Mouse (Mus musculus): Measurements from ENCODE around the gene Gm10188. TPM values are rescaled to one million over a fixed set of nuclear protein-coding genes. Genes with fewer than 3 reads are reported as not detected.
A peak's percentile ranks its signal among the peaks of the same experiment; 100 is the strongest.

Gm10188 gene
- polyA plus RNA-seq, 1 experiment from 2014 or later = 0.24 TPM

DNA sequence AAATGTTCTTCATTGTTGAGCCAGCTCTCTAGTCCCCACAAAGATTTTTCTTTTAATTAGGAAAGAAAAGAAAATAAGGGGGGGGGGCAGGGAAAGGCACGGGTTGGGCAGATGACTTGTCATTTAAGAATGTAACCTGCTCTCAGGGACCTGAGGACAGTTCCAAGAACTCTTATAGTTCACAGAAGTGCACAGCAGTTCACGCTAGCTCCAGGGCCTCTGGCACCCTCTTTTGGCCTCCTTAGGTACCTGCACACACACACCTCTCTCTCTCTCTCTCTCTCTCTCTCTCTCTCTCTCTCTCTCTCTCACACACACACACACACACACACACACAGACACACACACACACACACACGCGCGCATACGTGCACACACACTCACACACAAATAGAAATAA is 24.9 kb upstream of the Gm10188 start:
- WGBS = 83% methylated on average over 6 of the region's 6 CpGs
- no peaks in the 10 kb centered on the region for H3K27me3 ChIP-seq (ENCODE audit: insufficient read depth, poor library complexity, severe bottlenecking)
- H3K4me1 ChIP-seq (replicated peaks) = peaks cover 4% of the 10 kb centered on the region; the same call in 1 of the 2 replicates
- H3K27ac ChIP-seq = no peak overlapping the region
- H3K4me3 ChIP-seq = no peak overlapping the region
- no peak for DNase-seq (ENCODE audit: low spot score)
- H3K9me3 ChIP-seq = no peaks in the 10 kb centered on the region
- H3K36me3 ChIP-seq = no peaks in the 10 kb centered on the region

DNA sequence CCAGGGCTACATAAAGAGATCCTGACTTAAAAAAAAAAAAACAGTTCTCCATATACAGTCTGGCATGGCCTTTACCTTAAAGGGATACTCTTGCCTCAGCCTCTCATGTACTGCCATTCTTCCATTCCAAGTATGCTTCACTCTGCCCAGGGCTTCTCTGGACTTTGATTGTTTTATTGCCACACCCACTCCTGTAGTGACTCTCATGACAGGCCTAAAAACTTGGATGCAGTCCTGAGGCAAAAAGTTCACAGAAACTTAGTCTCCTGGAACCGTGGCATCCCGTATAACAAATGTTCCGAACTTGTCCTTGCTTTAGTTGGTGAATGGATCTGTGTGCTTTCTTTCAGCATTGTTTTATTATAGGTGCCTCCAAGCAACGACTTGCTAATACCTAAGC is 17.1 kb upstream of the Gm10188 start:
- DNase-seq (ENCODE audit: low spot score) = no peak
- Histone ChIP-seq H3K27me3 (ENCODE audit: insufficient read depth, poor library complexity, severe bottlenecking) (0 out of 2 replicates have a peak, but pooled peaks cover 3% of the 10 kb centered on the region), H3K36me3 (no peaks in the 10 kb centered on the region), H3K27ac (no peak overlapping the region), H3K4me1 (replicated peaks) (no peaks in the 10 kb centered on the region), H3K9me3 (no peaks in the 10 kb centered on the region), H3K4me3 (no peak overlapping the region)
- WGBS = 92% methylated on average over 4 of the region's 4 CpGs

DNA sequence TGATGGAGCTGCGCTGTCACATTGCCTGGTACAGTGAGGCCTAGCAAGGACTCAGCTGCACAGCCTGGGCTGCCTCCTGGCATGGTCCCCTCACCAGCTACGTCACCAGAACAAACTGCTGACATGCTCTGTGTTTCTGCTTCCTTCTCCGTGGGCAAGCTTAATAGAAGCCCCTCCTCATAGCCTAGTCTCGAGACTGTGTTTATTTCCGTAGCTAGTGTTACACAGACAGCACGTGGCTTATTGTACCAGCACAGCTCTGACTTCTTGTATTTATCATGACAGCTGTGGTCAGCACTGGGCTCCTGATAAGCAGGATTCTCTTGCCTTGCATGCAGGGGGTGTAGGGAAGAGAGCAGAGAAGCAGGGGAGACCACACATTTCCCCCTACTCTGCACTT is 16.6 kb upstream of the Gm10188 start:
- no peak overlapping the region for H3K4me3 ChIP-seq
- H3K36me3 ChIP-seq = no peaks in the 10 kb centered on the region
- WGBS = 76% methylated on average over 6 of the region's 6 CpGs
- no peaks in the 10 kb centered on the region for H3K4me1 ChIP-seq (replicated peaks)
- DNase-seq (ENCODE audit: low spot score) = no peak
- no peaks in the 10 kb centered on the region for H3K9me3 ChIP-seq
- H3K27ac ChIP-seq = no peak overlapping the region
- H3K27me3 ChIP-seq (ENCODE audit: insufficient read depth, poor library complexity, severe bottlenecking) = 0 out of 2 replicates have a peak, but pooled peaks cover 3% of the 10 kb centered on the region

GRCm38 (mm10) chr1:132245010-132245409 is 15.4 kb upstream of the Gm10188 start:
- no peaks in the 10 kb centered on the region for H3K36me3 ChIP-seq
- 79% methylated on average over 5 of the region's 5 CpGs for WGBS
- H3K27me3 ChIP-seq (ENCODE audit: insufficient read depth, poor library complexity, severe bottlenecking) = 0 out of 2 replicates have a peak, but pooled peaks cover 3% of the 10 kb centered on the region
- H3K9me3 ChIP-seq = no peaks in the 10 kb centered on the region
- no peak overlapping the region for H3K4me3 ChIP-seq
- no peak overlapping the region; the same call in 1 of the 2 replicates for H3K27ac ChIP-seq
- no peak for DNase-seq (ENCODE audit: low spot score)
- H3K4me1 ChIP-seq (replicated peaks) = no peaks in the 10 kb centered on the region

DNA sequence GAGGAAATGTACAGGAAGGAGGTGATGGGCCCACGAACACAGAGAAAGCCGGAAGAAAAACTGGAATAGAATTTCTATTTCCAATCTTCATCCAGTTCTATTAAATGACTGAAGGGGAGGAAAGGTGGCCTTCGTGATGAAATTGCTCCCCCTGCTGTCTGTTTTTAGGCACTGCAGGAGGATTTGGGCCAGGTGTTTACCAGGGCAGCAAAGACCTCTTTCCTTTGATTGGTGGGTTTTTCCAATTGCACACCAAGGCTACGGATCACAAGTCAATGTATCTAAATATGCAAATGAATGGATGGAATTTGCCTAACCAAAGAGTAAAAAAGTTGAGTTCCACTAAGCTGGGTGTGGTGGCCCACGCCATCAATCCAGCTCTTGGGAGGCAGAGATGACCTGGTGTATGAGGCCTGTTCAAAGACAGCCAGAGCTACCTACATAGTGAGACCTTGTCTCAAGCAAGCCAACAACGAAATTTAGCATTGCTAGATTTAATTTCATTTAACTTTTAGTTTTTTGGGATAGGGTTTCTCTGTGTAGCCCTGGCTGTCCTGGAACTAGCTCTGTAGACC is 8.1 kb upstream of the Gm10188 start:
- Histone ChIP-seq H3K27ac (no peak overlapping the region), H3K4me3 (no peak overlapping the region), H3K9me3 (no peaks in the 10 kb centered on the region), H3K4me1 (replicated peaks) (no peaks in the 10 kb centered on the region), H3K36me3 (no peaks in the 10 kb centered on the region), H3K27me3 (ENCODE audit: insufficient read depth, poor library complexity, severe bottlenecking) (peaks cover 15% of the 10 kb centered on the region)
- 24% methylated on average over 6 of the region's 6 CpGs for WGBS
- DNase-seq (ENCODE audit: low spot score) = peak; percentile 61

GRCm38 (mm10) chr1:132234757-132235273 is 5.2 kb upstream of the Gm10188 start:
- WGBS = 73% methylated on average over 9 of the region's 9 CpGs
- DNase-seq (ENCODE audit: low spot score) = no peak
- no peak overlapping the region for H3K27ac ChIP-seq

DNA sequence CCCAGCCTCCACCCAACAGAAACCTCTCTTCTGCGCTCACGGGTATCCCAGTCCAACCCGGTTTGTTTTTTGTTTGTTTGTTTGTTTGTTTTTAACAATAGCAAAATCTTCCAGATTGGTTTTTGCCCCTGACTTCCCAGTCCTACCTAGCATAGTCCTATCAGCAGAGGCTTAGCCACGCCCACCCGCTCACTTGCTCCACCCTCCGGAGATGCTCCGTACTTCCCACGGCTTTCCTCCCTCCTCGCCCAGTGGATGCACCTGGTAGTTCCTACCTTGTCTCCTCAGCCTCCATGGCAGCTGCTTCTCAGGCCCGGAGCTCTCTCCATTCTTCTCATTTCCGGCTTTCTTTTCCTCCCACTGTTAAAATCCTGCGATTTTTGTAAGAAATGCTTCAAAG is 4.0 kb upstream of the Gm10188 start:
- Histone ChIP-seq H3K4me1 (replicated peaks) (peaks cover 10% of the 10 kb centered on the region; the same call in 1 of the 2 replicates), H3K9me3 (no peaks in the 10 kb centered on the region), H3K4me3 (no peak overlapping the region), H3K27ac (no peak overlapping the region), H3K27me3 (ENCODE audit: insufficient read depth, poor library complexity, severe bottlenecking) (peaks cover 24% of the 10 kb centered on the region), H3K36me3 (no peaks in the 10 kb centered on the region)
- WGBS = 23% methylated on average over 12 of the region's 12 CpGs
- peak; percentile 61 for DNase-seq (ENCODE audit: low spot score)

More at GRCm38 (mm10) chr1:132234757-132235273, 5.2 kb upstream of the Gm10188 start:
- H3K9me3 ChIP-seq = no peaks in the 10 kb centered on the region
- H3K4me1 ChIP-seq (replicated peaks) = peaks cover 7% of the 10 kb centered on the region; the same call in 1 of the 2 replicates
- H3K27me3 ChIP-seq (ENCODE audit: insufficient read depth, poor library complexity, severe bottlenecking) = peaks cover 24% of the 10 kb centered on the region
- no peak overlapping the region for H3K4me3 ChIP-seq
- no peaks in the 10 kb centered on the region for H3K36me3 ChIP-seq

- Histone ChIP-seq H3K27ac (no peak overlapping the region), H3K36me3 (no peaks in the 10 kb centered on the region), H3K9me3 (no peaks in the 10 kb centered on the region), H3K27me3 (ENCODE audit: insufficient read depth, poor library complexity, severe bottlenecking) (peaks cover 24% of the 10 kb centered on the region), H3K4me3 (no peak overlapping the region), H3K4me1 (replicated peaks) (peaks cover 10% of the 10 kb centered on the region; the same call in 1 of the 2 replicates)
- 29% methylated on average over 7 of the region's 7 CpGs for WGBS
- DNase-seq (ENCODE audit: low spot score) = no peak
Observed at GRCm38 (mm10) chr1:132231470-132232274, 2.1 kb upstream of the Gm10188 start.

DNA sequence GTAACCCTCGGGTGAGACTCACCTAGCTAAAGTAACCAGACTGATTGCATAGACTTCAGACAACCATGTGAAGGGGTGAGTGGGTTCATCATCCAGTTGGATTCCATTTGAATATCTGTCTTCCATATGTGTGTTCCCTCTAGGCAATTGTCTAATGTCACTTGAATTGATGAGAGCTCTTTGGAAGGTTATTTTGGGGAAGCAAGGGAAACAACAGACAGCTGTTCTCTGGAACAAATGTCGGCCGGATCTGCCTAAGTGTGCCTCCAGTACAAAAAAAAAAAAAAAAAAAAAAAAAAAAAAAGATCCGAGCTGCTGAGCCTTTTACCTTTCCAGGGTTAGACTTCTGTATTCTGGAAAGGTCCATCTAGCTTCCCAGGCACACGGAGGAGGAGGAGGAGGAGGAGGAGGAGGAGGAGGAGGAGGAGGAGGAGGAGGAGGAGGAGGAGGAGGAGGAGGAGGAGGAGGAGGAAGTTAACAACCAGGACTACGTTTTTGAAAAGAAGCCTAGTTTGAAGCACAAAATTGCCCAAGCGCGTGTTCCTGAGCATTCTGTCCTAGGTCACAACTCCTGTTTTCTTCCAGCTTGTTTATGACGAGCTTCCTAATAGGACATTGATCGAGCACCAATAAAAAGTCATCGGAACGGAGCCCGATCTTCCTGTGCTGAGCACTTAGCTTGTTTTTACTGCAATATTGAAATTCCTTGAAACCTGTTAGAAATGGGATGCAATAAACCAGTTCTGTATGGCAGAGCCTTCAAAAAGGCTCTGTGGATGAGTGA is 3.1 kb downstream of the Gm10188 start:
- no peaks in the 10 kb centered on the region for H3K9me3 ChIP-seq
- no peaks in the 10 kb centered on the region for H3K36me3 ChIP-seq
- H3K27ac ChIP-seq = no peak overlapping the region
- peaks cover 22% of the 10 kb centered on the region for H3K4me1 ChIP-seq (replicated peaks)
- WGBS = 84% methylated on average over 13 of the region's 13 CpGs
- peaks cover 9% of the 10 kb centered on the region for H3K27me3 ChIP-seq (ENCODE audit: insufficient read depth, poor library complexity, severe bottlenecking)
- no peak for DNase-seq (ENCODE audit: low spot score)
- no peak overlapping the region for H3K4me3 ChIP-seq

DNA sequence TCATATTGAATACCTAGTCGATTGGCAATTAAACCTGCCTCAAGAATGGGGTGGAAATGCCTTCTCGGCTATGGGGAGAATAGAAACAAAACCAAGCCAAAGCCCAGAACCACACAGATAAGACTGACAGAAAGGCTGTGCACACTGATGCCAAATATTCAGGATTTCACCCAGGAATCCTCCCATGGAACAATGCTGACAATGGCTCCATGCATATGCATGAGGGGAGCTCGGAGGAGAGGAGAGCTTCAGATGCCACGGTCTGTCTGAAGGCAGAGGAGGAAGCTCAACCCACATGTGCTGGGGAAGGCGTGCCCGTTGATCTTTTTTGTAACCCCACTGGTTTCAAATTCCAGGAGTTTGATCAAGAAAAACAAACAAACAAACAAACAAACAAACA is 7.4 kb downstream of the Gm10188 start:
- peak; percentile 40 for DNase-seq (ENCODE audit: low spot score)
- no peak overlapping the region for H3K4me3 ChIP-seq
- no peaks in the 10 kb centered on the region for H3K36me3 ChIP-seq
- H3K27me3 ChIP-seq (ENCODE audit: insufficient read depth, poor library complexity, severe bottlenecking) = peaks cover 14% of the 10 kb centered on the region
- H3K9me3 ChIP-seq = 0 out of 2 replicates have a peak, but pooled peaks cover 3% of the 10 kb centered on the region
- WGBS = 27% methylated on average over 6 of the region's 6 CpGs
- peaks cover 31% of the 10 kb centered on the region for H3K4me1 ChIP-seq (replicated peaks)
- H3K27ac ChIP-seq = peak overlapping the region; percentile 2; the same call in 1 of the 2 replicates

GRCm38 (mm10) chr1:132221627-132222026 is 7.9 kb downstream of the Gm10188 start:
- H3K27ac ChIP-seq = no peak overlapping the region; the same call in 1 of the 2 replicates
- no peak for DNase-seq (ENCODE audit: low spot score)
- peaks cover 15% of the 10 kb centered on the region for H3K27me3 ChIP-seq (ENCODE audit: insufficient read depth, poor library complexity, severe bottlenecking)
- WGBS = 37% methylated on average over 2 of the region's 2 CpGs
- H3K4me1 ChIP-seq (replicated peaks) = peaks cover 32% of the 10 kb centered on the region
- 0 out of 2 replicates have a peak, but pooled peaks cover 3% of the 10 kb centered on the region for H3K9me3 ChIP-seq
- H3K36me3 ChIP-seq = no peaks in the 10 kb centered on the region
- no peak overlapping the region for H3K4me3 ChIP-seq

GRCm38 (mm10) chr1:132216276-132216675 is 13.3 kb downstream of the Gm10188 start:
- H3K4me1 ChIP-seq (replicated peaks) = peaks cover 37% of the 10 kb centered on the region
- 0 out of 2 replicates have a peak, but pooled peaks cover 3% of the 10 kb centered on the region for H3K9me3 ChIP-seq
- H3K4me3 ChIP-seq = no peak overlapping the region
- peaks cover 23% of the 10 kb centered on the region for H3K27me3 ChIP-seq (ENCODE audit: insufficient read depth, poor library complexity, severe bottlenecking)
- WGBS = 60% methylated on average over 3 of the region's 3 CpGs
- DNase-seq (ENCODE audit: low spot score) = no peak
- H3K27ac ChIP-seq = no peak overlapping the region
- no peaks in the 10 kb centered on the region for H3K36me3 ChIP-seq

All from hindbrain, embryonic 10.5 days (tissue).